Mouse (Mus musculus) cerebellum, adult 2 months (tissue): ENCODE measurements around the gene Mpnd.

Experiments
- CTCF ChIP-seq: fragments of 200-500 bp; IDR thresholded peaks from 2 replicates; pipeline ENCODE4 v1.5.1; 2011; ENCODE audit warnings: low read depth, mild to moderate bottlenecking, control low read depth, low read length, moderate library complexity, borderline replicate concordance; ENCODE audit not compliant: insufficient read depth
- POLR2A ChIP-seq: fragments of 200-500 bp; IDR thresholded peaks from 2 replicates; pipeline ENCODE4 v1.6.1; 2011; ENCODE audit warnings: low read length, control low read depth, borderline replicate concordance; ENCODE audit not compliant: insufficient read depth

DNA sequence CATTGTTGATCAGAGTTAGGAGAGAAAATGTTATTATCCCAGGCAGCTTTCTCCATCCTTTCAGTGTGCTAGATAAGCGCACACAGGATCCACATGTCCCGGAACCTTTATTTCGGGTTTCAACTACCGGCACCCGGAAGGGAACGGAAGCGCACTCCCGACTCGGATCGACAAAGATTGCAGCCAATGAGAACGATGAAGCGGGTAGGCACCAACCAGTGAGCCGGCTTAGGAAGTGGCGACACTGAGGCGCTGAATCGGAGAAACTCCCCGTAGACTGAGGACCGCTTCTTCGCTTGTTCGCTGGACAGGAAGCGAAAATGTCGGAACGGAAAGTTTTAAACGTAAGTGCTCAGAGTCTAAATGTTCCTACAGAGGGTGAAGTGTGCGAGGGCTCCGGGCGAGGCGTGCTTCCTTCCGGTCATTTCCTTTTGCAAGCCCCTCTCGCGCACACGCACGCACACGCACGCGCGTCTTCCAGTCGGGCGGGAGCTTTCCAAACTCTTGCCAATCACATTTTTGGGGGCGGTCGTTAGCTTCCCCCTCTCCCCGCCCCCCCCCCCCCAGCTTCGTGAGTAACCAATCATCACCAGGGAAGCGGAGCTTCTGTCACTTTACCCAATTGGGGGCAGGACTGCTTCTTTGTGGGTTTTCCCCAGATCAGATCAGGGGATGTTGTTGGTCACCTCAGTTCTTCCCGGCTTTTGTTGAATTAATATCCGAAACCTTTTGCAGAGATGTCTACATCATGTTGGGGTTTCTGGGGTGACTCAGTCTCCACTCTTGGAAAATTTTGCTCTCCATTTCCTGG, 46.4 kb upstream of the Mpnd start, which contains the start of gene Yju2:
- TF ChIP-seq CTCF (no peak), POLR2A (peak; percentile 68; the same call in 1 of the 2 replicates)
